Comparison of ENCODE assay signal across 8 mouse cellular contexts in genomic region chr9:14608521-14608920, GRCm38 (mm10). TPM values are rescaled to one million over a fixed set of nuclear protein-coding genes. Genes with fewer than 3 reads are reported as not detected.
DNase-seq lines count a peak whose midpoint lies in the region; ATAC-seq lines count a peak whose summit lies in the region.

No protein-coding gene starts in this region.

- peak overlapping the region; percentile 32; the same call in 1 of the 2 replicates for H3K4me2 ChIP-seq in heart, embryonic 12.5 days

- peaks cover 81% of the 10 kb centered on the region for H3K4me1 ChIP-seq in heart, embryonic 12.5 days (replicated peaks)
- H3K4me1 ChIP-seq in midbrain, embryonic 10.5 days, result peaks cover 52% of the 10 kb centered on the region

- H3K27me3 ChIP-seq in heart, embryonic 12.5 days (replicated peaks), result no peaks in the 10 kb centered on the region
- no peaks in the 10 kb centered on the region for H3K27me3 ChIP-seq in midbrain, embryonic 10.5 days (ENCODE audit: low read depth, poor library complexity, severe bottlenecking)

- H3K27ac ChIP-seq in heart, embryonic 12.5 days (ENCODE audit: poor library complexity, severe bottlenecking), result peak overlapping the region; percentile 53
- no peak overlapping the region for H3K27ac ChIP-seq in midbrain, embryonic 10.5 days (replicated peaks)

- H3K4me3 ChIP-seq in heart, embryonic 12.5 days, result no peak overlapping the region
- H3K4me3 ChIP-seq in midbrain, embryonic 10.5 days, result no peak overlapping the region

- no peaks in the 10 kb centered on the region for H3K9me3 ChIP-seq in heart, embryonic 12.5 days (replicated peaks)
- H3K9me3 ChIP-seq in midbrain, embryonic 10.5 days (replicated peaks), result no peaks in the 10 kb centered on the region; the same call in 1 of the 2 replicates

- DNase-seq in embryo, embryonic 10 days (ENCODE audit: low spot score), result peak; percentile 24
- no peak for DNase-seq in embryo, embryonic 10.5 days (ENCODE audit: low spot score)
- DNase-seq in NIH3T3 (ENCODE audit: low read depth), result peak; percentile 24
- DNase-seq in kidney, postnatal 14 days, result peak; percentile 77
- DNase-seq in retina, postnatal 1 day, result no peak
- no peak for DNase-seq in midbrain, embryonic 10.5 days (ENCODE audit: low spot score)
- DNase-seq in layer of hippocampus, adult 18-20 months (ENCODE audit: low spot score in 2 of 2), result no peak

- no peak overlapping the region for H3K9ac ChIP-seq in heart, embryonic 12.5 days

- ATAC-seq in heart, embryonic 12.5 days (ENCODE audit: insufficient number of reproducible peaks, low FRiP score), result peak; percentile 84

- 42% methylated on average over 5 of the region's 5 CpGs for WGBS in heart, embryonic 12.5 days
- 72% methylated on average over 5 of the region's 5 CpGs for WGBS in midbrain, embryonic 10.5 days

- H3K36me3 ChIP-seq in heart, embryonic 12.5 days, result peaks cover 13% of the 10 kb centered on the region
- peaks cover 34% of the 10 kb centered on the region for H3K36me3 ChIP-seq in midbrain, embryonic 10.5 days

RNA-seq across cellular contexts. Expression of gene Amotl1, which starts 36.3 kb away (rescaled TPM):
- 20.5 and 20.6 TPM in 2 replicates for polyA plus RNA-seq in heart, embryonic 12.5 days (2016; fragmentation: Nextera tagmentation; extraction: Ambion mirVana)
- 14.7 and 14.9 TPM in 2 replicates for polyA plus RNA-seq in midbrain, embryonic 10.5 days (2016; fragmentation: Nextera tagmentation; extraction: Ambion mirVana)
- total RNA-seq in layer of hippocampus, adult 18-20 months (2021), result 10 to 100 TPM; 13.9 to 15.0 TPM

Comparison
In these comparisons a context has a peak if more than half of its experiments do, and no peak if none do; other contexts are left out.
1. DNase-seq: peak in embryo, embryonic 10 days (single experiment), NIH3T3 (single experiment) and kidney, postnatal 14 days (single experiment); none in embryo, embryonic 10.5 days (single experiment), retina, postnatal 1 day (single experiment), midbrain, embryonic 10.5 days (single experiment) and layer of hippocampus, adult 18-20 months (0 of 2).